Mouse (Mus musculus): Measurements from ENCODE around the gene Rpl27a. TPM values are rescaled to one million over a fixed set of nuclear protein-coding genes. Genes with fewer than 3 reads are reported as not detected.

Rpl27a gene
- polyA plus RNA-seq (2015; fragmentation: Nextera tagmentation; extraction: Ambion mirVana), result 106 TPM in 2 replicates

- peaks cover 31% of the 10 kb centered on the region for H3K4me1 ChIP-seq
- peak within 1 kb of the TSS; percentile 97 for H3K9ac ChIP-seq
- H3K4me2 ChIP-seq, result peak within 1 kb of the TSS; percentile 91
- peak; percentile 96 for ATAC-seq
- peaks cover 36% of the 10 kb centered on the region for H3K36me3 ChIP-seq (ENCODE audit: poor library complexity, severe bottlenecking)
- H3K27ac ChIP-seq, result peak within 1 kb of the TSS; percentile 96
- WGBS, result under 1% methylated on average over 70 of the region's 72 CpGs
- H3K4me3 ChIP-seq, result peak within 1 kb of the TSS; percentile 94
- H3K27me3 ChIP-seq, result no peaks in the 10 kb centered on the region
- no peaks in the 10 kb centered on the region for H3K9me3 ChIP-seq (replicated peaks)
Measured at GRCm38 (mm10) chr7:109518838-109519696, at the start of gene Rpl27a. TSS of gene Rpl27a (plus strand) at chr7:109519147.

- Histone ChIP-seq H3K4me1 (no peaks in the 10 kb centered on the region), H3K27me3 (no peaks in the 10 kb centered on the region), H3K4me2 (no peak overlapping the region), H3K4me3 (no peak overlapping the region), H3K9ac (no peak overlapping the region), H3K27ac (no peak overlapping the region), H3K9me3 (replicated peaks) (no peaks in the 10 kb centered on the region), H3K36me3 (ENCODE audit: poor library complexity, severe bottlenecking) (no peaks in the 10 kb centered on the region)
- 75% methylated on average over 4 of the region's 4 CpGs for WGBS
- no peak for ATAC-seq
Measured at GRCm38 (mm10) chr7:109470700-109471099, 48.2 kb upstream of the Rpl27a start.

GRCm38 (mm10) chr7:109477926-109478325 is 41.0 kb upstream of the Rpl27a start:
- no peak overlapping the region for H3K4me2 ChIP-seq

GRCm38 (mm10) chr7:109480765-109481197 is 38.2 kb upstream of the Rpl27a start:
- H3K36me3 ChIP-seq (ENCODE audit: poor library complexity, severe bottlenecking), result no peaks in the 10 kb centered on the region
- H3K9ac ChIP-seq, result no peak overlapping the region
- no peak for ATAC-seq
- no peak overlapping the region for H3K4me3 ChIP-seq
- no peaks in the 10 kb centered on the region for H3K9me3 ChIP-seq (replicated peaks)
- peak overlapping the region; percentile 31 for H3K4me2 ChIP-seq
- H3K27ac ChIP-seq, result no peak overlapping the region
- 0 out of 2 replicates have a peak, but pooled peaks cover 5% of the 10 kb centered on the region for H3K4me1 ChIP-seq
- H3K27me3 ChIP-seq, result no peaks in the 10 kb centered on the region
- 17% methylated on average over 7 of the region's 7 CpGs for WGBS

More at GRCm38 (mm10) chr7:109477926-109478325, 41.0 kb upstream of the Rpl27a start:
- Histone ChIP-seq H3K9ac (no peak overlapping the region), H3K4me1 (0 out of 2 replicates have a peak, but pooled peaks cover 5% of the 10 kb centered on the region), H3K4me3 (no peak overlapping the region), H3K27me3 (no peaks in the 10 kb centered on the region), H3K9me3 (replicated peaks) (no peaks in the 10 kb centered on the region), H3K27ac (no peak overlapping the region), H3K36me3 (ENCODE audit: poor library complexity, severe bottlenecking) (no peaks in the 10 kb centered on the region)
- ATAC-seq, result no peak
- 89% methylated on average over 3 of the region's 3 CpGs for WGBS

- ATAC-seq, result no peak
Measured at GRCm38 (mm10) chr7:109484221-109484620, 34.7 kb upstream of the Rpl27a start.

GRCm38 (mm10) chr7:109492616-109493318 is 26.2 kb upstream of the Rpl27a start:
- 57% methylated on average over 18 of the region's 18 CpGs for WGBS
- H3K27me3 ChIP-seq, result peaks cover 11% of the 10 kb centered on the region
- H3K4me3 ChIP-seq, result no peak overlapping the region
- H3K36me3 ChIP-seq (ENCODE audit: poor library complexity, severe bottlenecking), result no peaks in the 10 kb centered on the region
- peaks cover 15% of the 10 kb centered on the region for H3K4me1 ChIP-seq
- no peaks in the 10 kb centered on the region for H3K9me3 ChIP-seq (replicated peaks)
- peak overlapping the region; percentile 56; the same call in 1 of the 2 replicates for H3K9ac ChIP-seq
- H3K27ac ChIP-seq, result no peak overlapping the region
- peak overlapping the region; percentile 56 for H3K4me2 ChIP-seq
- peak; percentile 23; the same call in 1 of the 2 replicates for ATAC-seq

More at GRCm38 (mm10) chr7:109484221-109484620, 34.7 kb upstream of the Rpl27a start:
- H3K36me3 ChIP-seq (ENCODE audit: poor library complexity, severe bottlenecking), result no peaks in the 10 kb centered on the region
- H3K4me2 ChIP-seq, result no peak overlapping the region
- no peak overlapping the region for H3K9ac ChIP-seq
- no peak overlapping the region for H3K4me3 ChIP-seq
- no peaks in the 10 kb centered on the region for H3K9me3 ChIP-seq (replicated peaks)
- no peaks in the 10 kb centered on the region for H3K27me3 ChIP-seq
- H3K4me1 ChIP-seq, result 0 out of 2 replicates have a peak, but pooled peaks cover 5% of the 10 kb centered on the region
- WGBS, result 77% methylated on average over 5 of the region's 5 CpGs
- no peak overlapping the region for H3K27ac ChIP-seq

GRCm38 (mm10) chr7:109493319-109494316 is 25.3 kb upstream of the Rpl27a start:
- peaks cover 15% of the 10 kb centered on the region for H3K4me1 ChIP-seq
- H3K27me3 ChIP-seq, result peaks cover 11% of the 10 kb centered on the region
- H3K4me2 ChIP-seq, result peak overlapping the region; percentile 56
- peak overlapping the region; percentile 56 for H3K9ac ChIP-seq
- peak overlapping the region; percentile 30 for H3K4me3 ChIP-seq
- H3K36me3 ChIP-seq (ENCODE audit: poor library complexity, severe bottlenecking), result no peaks in the 10 kb centered on the region
- WGBS, result 5% methylated on average over 21 of the region's 21 CpGs
- no peak overlapping the region for H3K27ac ChIP-seq
- H3K9me3 ChIP-seq (replicated peaks), result no peaks in the 10 kb centered on the region
- ATAC-seq, result peak; percentile 82

GRCm38 (mm10) chr7:109497507-109497906 is 21.4 kb upstream of the Rpl27a start:
- Histone ChIP-seq H3K27ac (no peak overlapping the region), H3K4me1 (peaks cover 15% of the 10 kb centered on the region), H3K9me3 (replicated peaks) (no peaks in the 10 kb centered on the region), H3K4me2 (no peak overlapping the region), H3K4me3 (no peak overlapping the region), H3K36me3 (ENCODE audit: poor library complexity, severe bottlenecking) (no peaks in the 10 kb centered on the region), H3K9ac (peak overlapping the region; percentile 12; the same call in 1 of the 2 replicates), H3K27me3 (peaks cover 7% of the 10 kb centered on the region)
- ATAC-seq, result 0 out of 2 replicates have a peak, but pooled peaks have one; percentile 19
- 43% methylated on average over 4 of the region's 4 CpGs for WGBS

- peaks cover 14% of the 10 kb centered on the region for H3K4me1 ChIP-seq
- peak overlapping the region; percentile 31; the same call in 1 of the 2 replicates for H3K27ac ChIP-seq
- H3K9ac ChIP-seq, result 0 out of 2 replicates have a peak overlapping the region, but pooled peaks have one; percentile 21
- no peaks in the 10 kb centered on the region for H3K27me3 ChIP-seq
- ATAC-seq, result peak; percentile 75; the same call in 1 of the 2 replicates
- H3K4me3 ChIP-seq, result no peak overlapping the region
- H3K4me2 ChIP-seq, result peak overlapping the region; percentile 11
- no peaks in the 10 kb centered on the region for H3K9me3 ChIP-seq (replicated peaks)
- under 1% methylated on average over 8 of the region's 8 CpGs for WGBS
- no peaks in the 10 kb centered on the region for H3K36me3 ChIP-seq (ENCODE audit: poor library complexity, severe bottlenecking)
Measured at GRCm38 (mm10) chr7:109507119-109507518, 11.8 kb upstream of the Rpl27a start.

- Histone ChIP-seq H3K27ac (peak overlapping the region; percentile 31; the same call in 1 of the 2 replicates), H3K4me2 (peak overlapping the region; percentile 11; the same call in 1 of the 2 replicates), H3K9ac (no peak overlapping the region), H3K4me1 (peaks cover 14% of the 10 kb centered on the region), H3K27me3 (no peaks in the 10 kb centered on the region), H3K9me3 (replicated peaks) (no peaks in the 10 kb centered on the region), H3K4me3 (no peak overlapping the region), H3K36me3 (ENCODE audit: poor library complexity, severe bottlenecking) (no peaks in the 10 kb centered on the region)
- 36% methylated on average over 9 of the region's 9 CpGs for WGBS
- ATAC-seq, result 0 out of 2 replicates have a peak, but pooled peaks have one; percentile 24
Measured at GRCm38 (mm10) chr7:109507572-109507971, 11.4 kb upstream of the Rpl27a start.

- peak within 1 kb of the TSS; percentile 31; the same call in 1 of the 2 replicates for H3K27ac ChIP-seq
- ATAC-seq, result no peak
- H3K9me3 ChIP-seq (replicated peaks), result no peaks in the 10 kb centered on the region
- 0 out of 2 replicates have a peak within 1 kb of the TSS, but pooled peaks have one; percentile 21 for H3K9ac ChIP-seq
- WGBS, result 81% methylated on average over 4 of the region's 4 CpGs
- no peaks in the 10 kb centered on the region for H3K27me3 ChIP-seq
- peaks cover 14% of the 10 kb centered on the region for H3K4me1 ChIP-seq
- H3K4me2 ChIP-seq, result peak within 1 kb of the TSS; percentile 11
- H3K36me3 ChIP-seq (ENCODE audit: poor library complexity, severe bottlenecking), result no peaks in the 10 kb centered on the region
- H3K4me3 ChIP-seq, result no peak within 1 kb of the TSS
Measured at GRCm38 (mm10) chr7:109508034-109508433, 10.9 kb upstream of the Rpl27a start, which contains the start of gene Trim66. TSS of gene Trim66 (minus strand) at chr7:109508134.
